Mouse (Mus musculus): ENCODE measurements around the gene Rpl14. TPM values are rescaled to one million over a fixed set of nuclear protein-coding genes. Genes with fewer than 3 reads are reported as not detected.

Rpl14 gene
- total and polyA plus RNA-seq, 3 experiments: 945 to 1,738 (median 1,480) TPM

GRCm38 (mm10) chr9:120575748-120576661, 4.8 kb downstream of the Rpl14 start:
- Histone ChIP-seq H3K4me1 (ENCODE audit: insufficient read depth, low read depth, low read length) (peaks cover 66% of the 10 kb centered on the region), H3K4me3 (ENCODE audit: low read depth, low read length) (peak overlapping the region; percentile 38; the same call in 1 of the 2 replicates), H3K9me3 (replicated peaks) (no peaks in the 10 kb centered on the region), H3K36me3 (replicated peaks) (peaks cover 60% of the 10 kb centered on the region), H3K27me3 (ENCODE audit: insufficient read depth, low read length) (no peaks in the 10 kb centered on the region)
- no peak for DNase-seq (ENCODE audit: low spot score)
- TF ChIP-seq POLR2AphosphoS5 (IDR thresholded peaks at IDR 0.05; ENCODE audit: insufficient replicate concordance, low read depth, low read length) (no peak), CTCF (IDR thresholded peaks at IDR 0.05; ENCODE audit: low read depth, low read length) (0 out of 2 replicates have a peak, but pooled peaks have one; percentile 10)
- no peak for ATAC-seq (ENCODE audit: extremely low read depth, insufficient number of reproducible peaks, low FRiP score, poor library complexity, severe bottlenecking)

GRCm38 (mm10) chr9:120576662-120577013, 5.4 kb downstream of the Rpl14 start:
- ATAC-seq (ENCODE audit: extremely low read depth, insufficient number of reproducible peaks, low FRiP score, poor library complexity, severe bottlenecking) (no peak), DNase-seq (ENCODE audit: low spot score) (no peak)
- Histone ChIP-seq H3K4me3 (ENCODE audit: low read depth, low read length) (no peak overlapping the region; the same call in 1 of the 2 replicates), H3K9me3 (replicated peaks) (no peaks in the 10 kb centered on the region), H3K4me1 (ENCODE audit: insufficient read depth, low read depth, low read length) (peaks cover 67% of the 10 kb centered on the region), H3K36me3 (replicated peaks) (peaks cover 60% of the 10 kb centered on the region), H3K27me3 (ENCODE audit: insufficient read depth, low read length) (no peaks in the 10 kb centered on the region)
- TF ChIP-seq GATA1 (IDR thresholded peaks at IDR 0.05; ENCODE audit: borderline replicate concordance, low read length) (no peak), TAL1 (conservative IDR thresholded peaks at IDR 0.05; ENCODE audit: low read depth, low read length) (no peak), POLR2AphosphoS5 (IDR thresholded peaks at IDR 0.05; ENCODE audit: insufficient replicate concordance, low read depth, low read length) (no peak), GATA2 (IDR thresholded peaks at IDR 0.05; ENCODE audit: borderline replicate concordance, low read depth, low read length) (no peak), CTCF (IDR thresholded peaks at IDR 0.05; ENCODE audit: low read depth, low read length) (no peak)

GRCm38 (mm10) chr9:120577133-120577651, 5.9 kb downstream of the Rpl14 start:
- no peak for TF ChIP-seq GATA2 (IDR thresholded peaks at IDR 0.05; ENCODE audit: borderline replicate concordance, low read depth, low read length)
- Histone ChIP-seq H3K36me3 (replicated peaks) (peaks cover 55% of the 10 kb centered on the region), H3K4me1 (ENCODE audit: insufficient read depth, low read depth, low read length) (peaks cover 72% of the 10 kb centered on the region), H3K9me3 (replicated peaks) (no peaks in the 10 kb centered on the region), H3K4me3 (ENCODE audit: low read depth, low read length) (peak overlapping the region; percentile 89), H3K27me3 (ENCODE audit: insufficient read depth, low read length) (no peaks in the 10 kb centered on the region)
- ATAC-seq (ENCODE audit: extremely low read depth, insufficient number of reproducible peaks, low FRiP score, poor library complexity, severe bottlenecking): peak; percentile 82
- DNase-seq (ENCODE audit: low spot score): peak; percentile 82

- no peaks in the 10 kb centered on the region for H3K27me3 ChIP-seq (ENCODE audit: insufficient read depth, low read length)
- DNase-seq (ENCODE audit: low spot score) (no peak), ATAC-seq (ENCODE audit: extremely low read depth, insufficient number of reproducible peaks, low FRiP score, poor library complexity, severe bottlenecking) (no peak)
- H3K4me3 ChIP-seq (ENCODE audit: low read depth, low read length): peak overlapping the region; percentile 89
- H3K4me1 ChIP-seq (ENCODE audit: insufficient read depth, low read depth, low read length): peaks cover 76% of the 10 kb centered on the region
- H3K9me3 ChIP-seq (replicated peaks): no peaks in the 10 kb centered on the region
- TF ChIP-seq TAL1 (conservative IDR thresholded peaks at IDR 0.05; ENCODE audit: low read depth, low read length) (no peak), GATA1 (IDR thresholded peaks at IDR 0.05; ENCODE audit: borderline replicate concordance, low read length) (no peak), GATA2 (IDR thresholded peaks at IDR 0.05; ENCODE audit: borderline replicate concordance, low read depth, low read length) (no peak), CTCF (IDR thresholded peaks at IDR 0.05; ENCODE audit: low read depth, low read length) (no peak), POLR2AphosphoS5 (IDR thresholded peaks at IDR 0.05; ENCODE audit: insufficient replicate concordance, low read depth, low read length) (no peak)
- peaks cover 48% of the 10 kb centered on the region for H3K36me3 ChIP-seq (replicated peaks)
Measured at GRCm38 (mm10) chr9:120577706-120578405, 6.6 kb downstream of the Rpl14 start.

- Histone ChIP-seq H3K27me3 (ENCODE audit: insufficient read depth, low read length) (no peaks in the 10 kb centered on the region), H3K36me3 (replicated peaks) (peaks cover 40% of the 10 kb centered on the region), H3K4me3 (ENCODE audit: low read depth, low read length) (no peak overlapping the region), H3K4me1 (ENCODE audit: insufficient read depth, low read depth, low read length) (peaks cover 77% of the 10 kb centered on the region), H3K9me3 (replicated peaks) (no peaks in the 10 kb centered on the region)
- no peak for TF ChIP-seq TAL1 (conservative IDR thresholded peaks at IDR 0.05; ENCODE audit: low read depth, low read length)
- TF ChIP-seq POLR2AphosphoS5 (IDR thresholded peaks at IDR 0.05; ENCODE audit: insufficient replicate concordance, low read depth, low read length): no peak
- no peak for TF ChIP-seq CTCF (IDR thresholded peaks at IDR 0.05; ENCODE audit: low read depth, low read length)
- TF ChIP-seq GATA1 (IDR thresholded peaks at IDR 0.05; ENCODE audit: borderline replicate concordance, low read length): no peak
- TF ChIP-seq GATA2 (IDR thresholded peaks at IDR 0.05; ENCODE audit: borderline replicate concordance, low read depth, low read length): no peak
- ATAC-seq (ENCODE audit: extremely low read depth, insufficient number of reproducible peaks, low FRiP score, poor library complexity, severe bottlenecking): no peak
- no peak for DNase-seq (ENCODE audit: low spot score)
Measured at GRCm38 (mm10) chr9:120578701-120579100, 7.5 kb downstream of the Rpl14 start.

GRCm38 (mm10) chr9:120579808-120580207, 8.6 kb downstream of the Rpl14 start:
- H3K27me3 ChIP-seq (ENCODE audit: insufficient read depth, low read length): no peaks in the 10 kb centered on the region
- no peak overlapping the region for H3K4me3 ChIP-seq (ENCODE audit: low read depth, low read length)
- peaks cover 76% of the 10 kb centered on the region for H3K4me1 ChIP-seq (ENCODE audit: insufficient read depth, low read depth, low read length)
- H3K9me3 ChIP-seq (replicated peaks): no peaks in the 10 kb centered on the region
- DNase-seq (ENCODE audit: low spot score) (no peak), ATAC-seq (ENCODE audit: extremely low read depth, insufficient number of reproducible peaks, low FRiP score, poor library complexity, severe bottlenecking) (no peak)
- peaks cover 29% of the 10 kb centered on the region for H3K36me3 ChIP-seq (replicated peaks)
- no peak for TF ChIP-seq TAL1 (conservative IDR thresholded peaks at IDR 0.05; ENCODE audit: low read depth, low read length)
- TF ChIP-seq GATA1 (IDR thresholded peaks at IDR 0.05; ENCODE audit: borderline replicate concordance, low read length): no peak
- TF ChIP-seq GATA2 (IDR thresholded peaks at IDR 0.05; ENCODE audit: borderline replicate concordance, low read depth, low read length): no peak
- TF ChIP-seq POLR2AphosphoS5 (IDR thresholded peaks at IDR 0.05; ENCODE audit: insufficient replicate concordance, low read depth, low read length): no peak
- TF ChIP-seq CTCF (IDR thresholded peaks at IDR 0.05; ENCODE audit: low read depth, low read length): no peak

Measured in G1E (cell line).